Mouse (Mus musculus) limb, embryonic 15.5 days (tissue): ENCODE results near the gene Nat8l. TPM values are rescaled to one million over a fixed set of nuclear protein-coding genes. Genes with fewer than 3 reads are reported as not detected.

Source experiments
- ATAC-seq: fragments of 200-750 bp; cut with Nextera tagmentation; 2 replicates; pipeline ENCODE4 v1.8.0; 2017; ENCODE audit warnings: low read depth, moderate TSS enrichment; ENCODE audit not compliant: insufficient number of reproducible peaks, low FRiP score, low TSS enrichment
- H3K27ac ChIP-seq: fragments of 300-500 bp; sonication (generic); 2 replicates; pipeline ENCODE4 v1.5.1; 2015; ENCODE audit warnings: moderate library complexity, mild to moderate bottlenecking, inconsistent platforms
- H3K27me3 ChIP-seq: fragments of 300-500 bp; sonication (generic); 2 replicates; pipeline ENCODE4 v1.6.1; 2015; ENCODE audit warnings: inconsistent platforms
- H3K36me3 ChIP-seq: fragments of 300-500 bp; sonication (generic); 2 replicates; pipeline ENCODE4 v1.6.1; 2015; ENCODE audit warnings: inconsistent platforms
- H3K4me1 ChIP-seq: fragments of 300-500 bp; sonication (generic); 2 replicates; pipeline ENCODE4 v1.6.1; 2015; ENCODE audit warnings: inconsistent platforms
- H3K4me2 ChIP-seq: fragments of 300-500 bp; sonication (generic); 2 replicates; pipeline ENCODE4 v1.6.1; 2015; ENCODE audit warnings: mild to moderate bottlenecking, inconsistent platforms
- H3K4me3 ChIP-seq: fragments of 300-500 bp; sonication (generic); 2 replicates; pipeline ENCODE4 v1.5.1; 2015; ENCODE audit warnings: mild to moderate bottlenecking, inconsistent platforms
- H3K9ac ChIP-seq: fragments of 300-500 bp; sonication (generic); 2 replicates; pipeline ENCODE4 v1.6.1; 2015; ENCODE audit warnings: inconsistent platforms
- H3K9me3 ChIP-seq: fragments of 300-500 bp; sonication (generic); 2 replicates; pipeline ENCODE4 v1.6.1; 2016; ENCODE audit warnings: inconsistent platforms
- WGBS: fragments of 180-500 bp; shearing (Covaris S2); methylation state at CpG from one replicate; pipeline ENCODE4 v1.1.7; 2015; 5-methylcytosine and 5-hydroxymethylcytosine counted together
- polyA plus RNA-seq: library from polyadenylated mRNA; unstranded; fragments of >200 nt; fragmentation: Nextera tagmentation; extraction: Ambion mirVana; gene quantifications from 2 replicates; pipeline ENCODE4 v1.2.1, GENCODE M21; 2015

The Nat8l gene
- polyA plus RNA-seq, 1 experiment from 2014 or later: 0.36 TPM

GRCm38 (mm10) chr5:34007392-34007941 is 11.7 kb downstream of the Nat8l start:
- no peak for ATAC-seq

GRCm38 (mm10) chr5:34014652-34015051 is 18.9 kb downstream of the Nat8l start:
- no peak for ATAC-seq
- Histone ChIP-seq H3K27me3 (0 out of 2 replicates have a peak, but pooled peaks cover 4% of the 10 kb centered on the region), H3K4me1 (no peaks in the 10 kb centered on the region), H3K4me3 (no peak overlapping the region), H3K4me2 (no peak overlapping the region), H3K27ac (no peak overlapping the region), H3K36me3 (no peaks in the 10 kb centered on the region), H3K9ac (no peak overlapping the region), H3K9me3 (no peaks in the 10 kb centered on the region)
- WGBS: 58% methylated on average over 1 of the region's 1 CpGs

More at GRCm38 (mm10) chr5:34007392-34007941, 11.7 kb downstream of the Nat8l start:
- H3K27ac ChIP-seq: no peak overlapping the region
- no peak overlapping the region for H3K9ac ChIP-seq
- H3K4me2 ChIP-seq: no peak overlapping the region
- H3K4me1 ChIP-seq: no peaks in the 10 kb centered on the region
- H3K27me3 ChIP-seq: 0 out of 2 replicates have a peak, but pooled peaks cover 4% of the 10 kb centered on the region
- H3K36me3 ChIP-seq: no peaks in the 10 kb centered on the region
- WGBS: 74% methylated on average over 4 of the region's 4 CpGs
- H3K9me3 ChIP-seq: no peaks in the 10 kb centered on the region
- H3K4me3 ChIP-seq: no peak overlapping the region

GRCm38 (mm10) chr5:34018968-34019367 is 23.2 kb downstream of the Nat8l start:
- H3K4me1 ChIP-seq: no peaks in the 10 kb centered on the region
- WGBS: 83% methylated on average over 4 of the region's 4 CpGs
- H3K9ac ChIP-seq: no peak overlapping the region
- no peak overlapping the region for H3K4me2 ChIP-seq
- no peaks in the 10 kb centered on the region for H3K9me3 ChIP-seq
- ATAC-seq: no peak
- H3K27me3 ChIP-seq: no peaks in the 10 kb centered on the region
- no peak overlapping the region for H3K4me3 ChIP-seq
- no peak overlapping the region for H3K27ac ChIP-seq
- H3K36me3 ChIP-seq: no peaks in the 10 kb centered on the region

GRCm38 (mm10) chr5:34030101-34030500 is 34.3 kb downstream of the Nat8l start:
- Histone ChIP-seq H3K9me3 (no peaks in the 10 kb centered on the region), H3K4me3 (no peak overlapping the region), H3K4me1 (no peaks in the 10 kb centered on the region), H3K4me2 (no peak overlapping the region), H3K9ac (no peak overlapping the region), H3K36me3 (no peaks in the 10 kb centered on the region), H3K27me3 (no peaks in the 10 kb centered on the region), H3K27ac (no peak overlapping the region)
- no peak for ATAC-seq
- 48% methylated on average over 4 of the region's 4 CpGs for WGBS

- Histone ChIP-seq H3K4me1 (no peaks in the 10 kb centered on the region), H3K9me3 (no peaks in the 10 kb centered on the region), H3K4me3 (no peak overlapping the region), H3K27me3 (no peaks in the 10 kb centered on the region), H3K4me2 (no peak overlapping the region), H3K36me3 (no peaks in the 10 kb centered on the region), H3K27ac (no peak overlapping the region), H3K9ac (no peak overlapping the region)
- ATAC-seq: no peak
- 66% methylated on average over 6 of the region's 6 CpGs for WGBS
Observed at GRCm38 (mm10) chr5:34031022-34031421, 35.2 kb downstream of the Nat8l start.

GRCm38 (mm10) chr5:34032520-34032919 is 36.7 kb downstream of the Nat8l start:
- Histone ChIP-seq H3K27me3 (no peaks in the 10 kb centered on the region), H3K36me3 (no peaks in the 10 kb centered on the region), H3K4me2 (no peak overlapping the region), H3K4me1 (no peaks in the 10 kb centered on the region), H3K9ac (no peak overlapping the region), H3K4me3 (no peak overlapping the region), H3K9me3 (no peaks in the 10 kb centered on the region), H3K27ac (no peak overlapping the region)
- no peak for ATAC-seq
- WGBS: 75% methylated on average over 3 of the region's 3 CpGs

Other genes starting within 250 kb of the Nat8l start
- 40.8 and 41.7 TPM in 2 replicates for gene Letm1, start 213.2 kb upstream of the Nat8l start, polyA plus RNA-seq
- 32.1 and 37.1 TPM in 2 replicates for gene Nsd2, start 175.3 kb upstream of the Nat8l start, polyA plus RNA-seq
- 53.3 and 57.7 TPM in 2 replicates for gene Nelfa, start 59.6 kb upstream of the Nat8l start, polyA plus RNA-seq
- gene Gm1673, start 12.6 kb upstream of the Nat8l start, polyA plus RNA-seq: 64.5 and 96.5 TPM in 2 replicates
- 3.3 and 3.9 TPM in 2 replicates for gene Poln, start 173.5 kb downstream of the Nat8l start, polyA plus RNA-seq
- gene Haus3, start 173.5 kb downstream of the Nat8l start, polyA plus RNA-seq: 28.1 and 29.4 TPM in 2 replicates
- gene Mxd4, start 191.7 kb downstream of the Nat8l start, polyA plus RNA-seq: 40.3 and 42.4 TPM in 2 replicates